Mouse (Mus musculus) erythroblast, embryonic 14.5 days (primary cell): Measurements from ENCODE around the gene Ireb2.

Experiments
- GATA1 ChIP-seq: IDR thresholded peaks from 2 replicates; pipeline ENCODE4 v1.6.1; 2012; ENCODE audit warnings: low read length, inconsistent platforms, mixed read lengths
- TAL1 ChIP-seq: IDR thresholded peaks from 3 replicates; pipeline ENCODE4 v1.6.1; 2012; ENCODE audit warnings: low read length, inconsistent platforms, mixed read lengths

GRCm38 (mm10) chr9:54855638-54856037 lies 8.0 kb upstream of the Ireb2 start:
- TF ChIP-seq GATA1, result no peak
- TF ChIP-seq TAL1, result no peak
